Mouse (Mus musculus) gastrocnemius, adult 8-10 months (tissue): ENCODE results near the gene Cmss1. TPM values are rescaled to one million over a fixed set of nuclear protein-coding genes. Genes with fewer than 3 reads are reported as not detected.

ENCODE experiments used
- DNase-seq, 2 experiments: peaks; one replicate each; pipeline ENCODE4 v3.0.0; 2022; ENCODE audit warnings: low spot score in 2 of 2
- total RNA-seq, 4 experiments: library from RNA; stranded (reverse); gene quantifications; 2 replicates each; pipeline ENCODE4 v1.2.4; 2022

The Cmss1 gene
- total RNA-seq = 10 to 100 TPM; 28.6 to 40.1 (median 38.8) TPM

GRCm38 (mm10) chr16:57606444-57607227 lies at the start of gene Cmss1:
Gene Cmss1, minus strand, starts transcription at chr16:57606864.
- peak; percentile 53 to 63 for DNase-seq

- no peak for DNase-seq
Measured at GRCm38 (mm10) chr16:57649888-57650287, 43.2 kb upstream of the Cmss1 start.

- DNase-seq = no peak
Measured at GRCm38 (mm10) chr16:57641346-57641885, 34.8 kb upstream of the Cmss1 start.

GRCm38 (mm10) chr16:57634766-57635165 lies 28.1 kb upstream of the Cmss1 start:
- DNase-seq = no peak

- DNase-seq = peak; percentile 22 to 37
Measured at GRCm38 (mm10) chr16:57634191-57634590, 27.5 kb upstream of the Cmss1 start.

GRCm38 (mm10) chr16:57611768-57612167 lies 5.1 kb upstream of the Cmss1 start:
- no peak for DNase-seq

- no peak for DNase-seq
Measured at GRCm38 (mm10) chr16:57601031-57601430, 5.6 kb downstream of the Cmss1 start.

- no peak for DNase-seq
Measured at GRCm38 (mm10) chr16:57597295-57597957, 9.2 kb downstream of the Cmss1 start.

- peak in 1 of 2 experiments; percentile 7 for DNase-seq
Measured at GRCm38 (mm10) chr16:57593422-57594157, 13.1 kb downstream of the Cmss1 start.

- DNase-seq = no peak
Measured at GRCm38 (mm10) chr16:57585201-57585600, 21.5 kb downstream of the Cmss1 start.

GRCm38 (mm10) chr16:57582008-57582407 lies 24.7 kb downstream of the Cmss1 start:
- DNase-seq = no peak

- no peak for DNase-seq
Measured at GRCm38 (mm10) chr16:57580041-57580440, 26.6 kb downstream of the Cmss1 start.

GRCm38 (mm10) chr16:57577519-57577918 lies 29.1 kb downstream of the Cmss1 start:
- no peak for DNase-seq

GRCm38 (mm10) chr16:57575764-57576388 lies 30.8 kb downstream of the Cmss1 start:
- DNase-seq = no peak

- DNase-seq = no peak
Measured at GRCm38 (mm10) chr16:57573831-57574230, 32.8 kb downstream of the Cmss1 start.

- peak in 1 of 2 experiments; percentile 18 for DNase-seq
Measured at GRCm38 (mm10) chr16:57570789-57571311, 35.8 kb downstream of the Cmss1 start.

- no peak for DNase-seq
Measured at GRCm38 (mm10) chr16:57568648-57569404, 37.8 kb downstream of the Cmss1 start.

GRCm38 (mm10) chr16:57566215-57566614 lies 40.4 kb downstream of the Cmss1 start:
- no peak for DNase-seq

GRCm38 (mm10) chr16:57564807-57565206 lies 41.9 kb downstream of the Cmss1 start:
- DNase-seq = no peak

GRCm38 (mm10) chr16:57563453-57563852 lies 43.2 kb downstream of the Cmss1 start:
- DNase-seq = no peak
